Mouse (Mus musculus) left cerebral cortex, postnatal 4 days (tissue): ENCODE results near the gene Spats2l. TPM values are rescaled to one million over a fixed set of nuclear protein-coding genes. Genes with fewer than 3 reads are reported as not detected.

Experiments
- DNase-seq: peaks from one replicate; pipeline ENCODE4 v3.0.0-alpha.2; 2022
- intact Hi-C: fragments of 180-260 bp; cut with DNase I; formaldehyde crosslinking; loops from one replicate; pipeline ENCODE4 v1.15.1; 2025
- total RNA-seq, 2 experiments: library from RNA; stranded (reverse); gene quantifications; 2 replicates each; pipeline ENCODE4 v1.2.3; 2021

Spats2l gene
- total RNA-seq, 2 experiments from 2014 or later = 42.9 to 44.1 TPM

GRCm38 (mm10) chr1:57878957-57879356 is 105.0 kb downstream of the Spats2l start:
- intact Hi-C loops = no loop called here
- DNase-seq = no peak

GRCm38 (mm10) chr1:57884867-57885266 is 110.9 kb downstream of the Spats2l start:
- peak; percentile 45 for DNase-seq

DNA sequence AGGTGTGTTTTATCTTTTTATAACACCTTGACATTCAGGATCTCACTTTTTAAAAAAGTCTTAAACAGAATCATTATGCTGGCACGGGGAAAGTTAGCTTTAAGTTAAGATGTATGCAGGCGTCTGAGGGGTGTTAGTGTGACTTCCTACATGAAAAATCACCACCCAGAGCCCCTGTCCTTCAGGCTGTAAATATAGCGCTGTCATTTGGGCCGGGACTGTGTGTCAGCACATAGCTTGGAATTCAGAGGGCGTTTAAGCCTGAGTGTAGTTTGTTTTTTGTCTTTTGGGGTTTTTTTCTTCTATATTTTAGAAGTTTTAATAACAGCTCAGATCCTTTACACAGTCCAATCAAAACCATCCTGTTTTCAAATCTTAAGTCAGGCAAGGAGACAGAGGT is 115.8 kb downstream of the Spats2l start:
- intact Hi-C loops = no loop called here

More at GRCm38 (mm10) chr1:57884867-57885266, 110.9 kb downstream of the Spats2l start:
- intact Hi-C loops = no loop called here

DNA sequence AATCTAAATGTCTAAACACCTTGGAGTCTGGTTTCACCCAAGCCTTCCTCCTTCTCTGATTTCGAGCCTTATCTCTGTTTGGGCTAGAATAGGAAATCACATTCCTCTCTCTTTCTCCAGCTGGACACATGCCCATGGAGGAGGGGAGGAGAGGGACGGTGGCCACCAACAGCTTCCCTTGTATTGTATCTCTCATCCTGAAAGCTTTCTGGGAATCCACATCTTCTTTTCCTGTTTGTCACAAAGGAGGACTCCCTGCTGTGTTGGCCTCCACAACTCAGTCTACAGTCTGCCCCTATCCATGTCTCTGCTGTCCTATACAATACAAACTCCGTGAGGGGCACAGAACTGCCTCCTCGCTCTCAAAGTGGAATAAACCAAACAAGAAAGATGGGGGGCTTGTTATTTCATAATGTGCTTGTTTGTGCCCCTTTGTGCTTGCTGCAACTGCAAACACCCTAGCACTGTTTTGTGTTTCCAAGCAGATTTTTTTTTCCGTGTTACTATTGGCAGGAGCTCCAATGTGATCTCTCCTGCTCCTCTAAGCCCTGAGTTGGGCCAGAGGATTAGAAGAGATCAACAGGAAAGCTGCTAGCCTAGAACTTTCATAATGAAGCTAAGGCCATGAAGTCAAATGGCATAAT is 116.4 kb downstream of the Spats2l start:
- intact Hi-C loops = no loop called here
- DNase-seq = peak; percentile 43

More for the DNA sequence above, 115.8 kb downstream of the Spats2l start:
- no peak for DNase-seq

GRCm38 (mm10) chr1:57890903-57891267 is 116.9 kb downstream of the Spats2l start:
- no peak for DNase-seq
- intact Hi-C loops = no loop called here

DNA sequence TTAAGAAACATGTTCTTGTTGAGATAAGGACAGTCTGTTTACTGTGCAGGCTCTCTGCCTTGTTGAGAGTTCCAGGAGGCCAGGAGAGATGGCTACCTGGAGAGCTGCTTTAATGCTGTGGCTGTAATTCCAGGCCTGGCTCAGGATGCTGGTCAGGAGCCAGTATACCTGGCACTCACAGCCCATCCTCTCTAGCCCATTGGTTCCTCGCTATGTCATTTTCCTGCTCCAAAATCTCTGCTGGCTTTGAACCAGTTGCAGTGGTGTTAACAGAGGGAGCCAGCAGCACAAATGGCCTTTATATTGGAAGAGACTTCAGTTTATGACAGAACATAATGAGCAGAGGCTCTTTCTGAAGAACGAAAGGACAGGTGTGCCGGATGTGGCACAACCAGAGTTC is 127.5 kb downstream of the Spats2l start:
- intact Hi-C loops = no loop called here

GRCm38 (mm10) chr1:57903793-57904192 is 129.8 kb downstream of the Spats2l start:
- intact Hi-C loops = no loop called here
- no peak for DNase-seq

More for the DNA sequence above, 127.5 kb downstream of the Spats2l start:
- no peak for DNase-seq

DNA sequence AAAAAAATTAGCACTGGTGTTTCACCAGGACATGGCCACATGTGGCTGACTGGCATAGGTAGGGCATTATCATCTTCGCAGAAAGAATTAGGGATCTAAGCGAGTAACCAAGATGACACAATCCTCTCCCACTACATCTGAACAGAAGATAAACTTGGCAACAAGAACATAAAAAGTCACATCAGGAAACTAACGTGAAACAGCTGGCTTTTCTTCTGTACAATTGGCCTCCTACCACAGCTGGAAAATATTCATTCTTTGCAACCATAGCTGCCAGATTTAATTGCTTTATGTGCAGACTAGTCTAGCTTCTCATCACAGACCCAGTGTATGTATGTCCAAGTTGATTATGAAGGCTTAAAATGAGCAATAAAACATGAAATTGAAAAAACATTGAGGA is 131.9 kb downstream of the Spats2l start:
- intact Hi-C loops = no loop called here
- no peak for DNase-seq

- intact Hi-C loops = no loop called here
- DNase-seq = no peak
Measured at GRCm38 (mm10) chr1:57906312-57906711, 132.3 kb downstream of the Spats2l start.

DNA sequence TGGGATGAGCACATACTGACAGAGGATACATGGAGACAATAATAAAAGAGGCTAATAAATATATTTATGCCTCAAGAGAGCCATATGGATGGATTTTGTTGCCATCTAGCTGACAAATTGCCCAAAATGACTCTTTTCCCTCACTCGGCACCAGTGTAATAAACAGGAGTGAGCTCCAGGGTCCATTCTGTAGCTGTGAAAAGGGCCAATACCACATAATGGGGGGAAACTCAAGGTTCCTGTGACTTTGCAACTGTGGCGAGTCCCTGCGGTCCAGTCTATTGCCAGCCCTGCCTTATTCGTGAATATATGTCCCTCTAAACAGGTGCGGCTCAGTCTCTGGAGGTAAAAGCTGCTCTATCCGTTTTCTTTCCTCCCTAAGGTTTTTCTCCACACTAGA is 137.6 kb downstream of the Spats2l start:
- DNase-seq = no peak
- intact Hi-C loops = no loop called here

DNA sequence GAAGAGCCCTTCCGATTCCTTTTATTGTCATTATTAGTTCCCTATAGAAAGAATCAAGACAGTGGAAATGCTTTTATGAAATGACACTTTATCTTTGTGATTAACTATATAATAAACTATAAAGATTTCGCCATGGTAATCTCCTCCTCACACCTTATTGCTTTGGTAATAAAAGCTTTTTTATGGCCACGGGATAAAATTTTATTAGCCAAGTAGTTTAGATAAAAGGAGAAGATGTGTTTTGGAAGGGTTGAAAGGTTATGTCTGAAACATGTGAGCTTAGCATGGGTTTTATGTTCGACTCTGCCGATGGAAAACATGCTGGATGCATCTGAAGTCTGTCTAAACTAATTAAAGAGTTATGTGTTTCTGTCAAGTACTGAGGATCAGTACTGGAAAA is 143.4 kb downstream of the Spats2l start:
- intact Hi-C loops = no loop called here
- no peak for DNase-seq

DNA sequence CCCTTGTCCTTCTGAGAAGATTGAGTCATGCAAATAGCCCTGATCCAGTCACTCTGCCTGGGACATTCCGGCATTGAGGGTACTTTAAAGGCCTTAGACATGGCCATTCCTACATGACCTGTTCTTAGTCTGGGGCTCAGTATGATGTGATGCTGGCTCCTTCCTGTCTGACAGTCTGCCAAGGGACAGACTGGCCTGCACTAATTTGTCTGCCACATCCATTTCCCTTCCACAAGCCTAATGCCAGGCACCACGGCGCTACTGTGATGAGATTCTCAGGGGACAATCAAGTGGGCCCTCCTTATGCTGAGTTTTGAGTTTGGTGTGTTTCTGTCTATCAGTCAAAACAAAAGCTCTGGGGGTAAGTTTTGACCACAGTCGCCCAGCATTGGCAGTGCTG is 144.6 kb downstream of the Spats2l start:
- intact Hi-C loops = no loop called here
- peak; percentile 43 for DNase-seq

DNA sequence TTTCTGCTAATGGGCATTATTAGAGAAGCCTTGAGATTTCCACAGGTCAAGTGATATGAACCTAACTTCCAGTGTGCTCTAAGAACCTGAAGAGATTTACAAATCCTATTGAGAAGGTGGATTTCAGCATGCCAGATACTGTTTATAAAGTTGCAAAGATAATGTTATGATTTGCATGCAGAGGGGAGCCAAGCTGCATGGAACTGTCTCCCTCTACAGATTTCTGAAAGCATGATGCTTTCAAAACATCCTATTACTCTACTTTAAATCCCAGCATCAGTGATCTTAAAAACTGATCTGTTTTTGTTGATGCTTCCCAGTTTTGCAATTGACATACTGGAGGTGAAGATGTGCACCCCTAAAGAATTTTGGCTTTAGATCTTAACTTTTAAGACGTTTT is 160.3 kb downstream of the Spats2l start:
- intact Hi-C loops = no loop called here

DNA sequence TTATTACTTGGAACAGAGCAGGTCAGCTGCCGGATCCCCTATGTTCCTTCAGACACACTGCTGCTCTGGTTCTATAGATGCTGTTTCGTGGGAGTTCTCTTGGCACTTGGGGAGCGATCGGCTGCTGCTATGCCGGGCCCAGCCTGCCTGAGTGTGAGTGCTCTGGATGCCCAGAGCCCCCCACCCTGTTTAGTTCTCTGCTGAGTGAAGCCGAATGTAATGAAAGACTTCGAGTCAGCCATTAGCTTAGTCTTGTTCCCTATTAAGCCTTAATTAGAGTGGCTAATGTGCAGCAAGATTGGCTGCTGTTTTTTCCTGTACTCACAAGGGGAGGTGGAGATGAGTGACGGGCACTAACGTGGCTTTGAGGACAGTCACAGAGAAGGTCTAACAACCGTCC is 166.7 kb downstream of the Spats2l start:
- intact Hi-C loops = loop anchor here (10.0 kb wide), 1 partner anchor 166 kb away; the partner anchor contains the start of gene Spats2l
- DNase-seq = no peak

More for the DNA sequence above, 160.3 kb downstream of the Spats2l start:
- no peak for DNase-seq

GRCm38 (mm10) chr1:57941095-57941494 is 167.1 kb downstream of the Spats2l start:
- DNase-seq = no peak
- intact Hi-C loops = loop anchor here (10.0 kb wide), 1 partner anchor 166 kb away; the partner anchor contains the start of gene Spats2l

DNA sequence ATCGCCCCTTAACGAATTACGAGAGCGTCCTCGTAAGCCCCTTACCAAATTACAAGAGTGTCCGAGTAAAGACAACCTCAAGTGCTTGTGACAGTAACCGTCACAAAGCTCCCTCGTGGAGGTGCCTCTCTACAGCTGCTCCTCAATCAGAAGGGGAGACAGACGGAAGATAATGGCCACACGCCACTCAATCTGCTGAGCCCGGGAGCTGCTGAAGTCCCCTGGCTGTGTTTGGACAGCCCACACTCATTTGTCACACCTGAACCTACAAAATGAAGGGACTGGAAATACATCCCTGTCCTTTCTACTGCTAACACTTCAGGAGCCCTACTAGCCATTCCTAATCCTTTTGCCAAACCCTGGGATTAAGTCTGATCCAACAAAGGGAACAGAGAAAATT is 167.8 kb downstream of the Spats2l start:
- intact Hi-C loops = loop anchor here (10.0 kb wide), 1 partner anchor 167 kb away; the partner anchor contains the start of gene Spats2l
- no peak for DNase-seq

DNA sequence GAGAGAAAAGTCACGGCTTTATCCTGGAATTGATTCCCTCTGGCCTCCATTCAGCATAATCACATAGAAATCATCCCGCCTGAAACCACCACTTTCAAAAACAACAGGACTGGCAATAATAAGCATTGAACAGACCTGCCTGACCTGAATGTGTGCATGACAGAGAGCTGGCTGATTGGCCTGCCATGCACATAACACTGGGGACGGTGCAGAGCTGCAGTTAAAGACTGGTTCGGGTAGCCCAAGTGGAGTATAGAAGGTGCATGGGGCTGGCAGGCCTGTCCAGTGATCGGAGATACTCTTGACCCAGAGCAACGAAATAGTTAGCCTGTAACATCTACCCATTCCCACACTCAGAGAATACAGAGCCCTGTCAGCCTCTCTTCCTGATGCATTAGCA is 168.3 kb downstream of the Spats2l start:
- intact Hi-C loops = loop anchor here (10.0 kb wide), 1 partner anchor 167 kb away; the partner anchor contains the start of gene Spats2l
- no peak for DNase-seq

- no peak for DNase-seq
- intact Hi-C loops = loop anchor here (2.0 to 10.0 kb wide), 2 partner anchors 173 to 525 kb away; partner anchors contain the start of gene Spats2l
Measured at GRCm38 (mm10) chr1:57947552-57948347, 173.8 kb downstream of the Spats2l start.

DNA sequence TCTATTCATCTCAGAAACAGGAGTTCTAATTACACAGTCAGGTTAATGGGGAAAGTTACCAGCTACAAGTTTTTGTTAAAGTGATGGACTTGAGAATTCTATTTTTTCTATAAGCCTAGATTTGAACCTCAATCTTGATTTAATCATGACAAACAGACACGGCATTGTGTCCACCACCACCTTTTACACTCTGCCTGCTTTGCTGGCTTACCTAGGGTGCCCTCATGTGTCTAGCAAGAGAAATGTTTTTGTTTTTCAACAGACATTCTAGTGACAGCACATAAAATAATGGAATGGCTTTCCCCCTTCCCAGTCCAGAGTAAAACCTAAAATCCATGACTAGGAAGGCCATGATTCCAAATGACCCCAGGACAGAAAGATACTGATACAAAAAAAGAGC is 175.2 kb downstream of the Spats2l start:
- intact Hi-C loops = loop anchor here (2.0 to 10.0 kb wide), 2 partner anchors 174 to 526 kb away; partner anchors contain the start of gene Spats2l
- DNase-seq = no peak

GRCm38 (mm10) chr1:57949716-57950115 is 175.8 kb downstream of the Spats2l start:
- DNase-seq = no peak
- intact Hi-C loops = loop anchor here (2.0 to 10.0 kb wide), 2 partner anchors 175 to 527 kb away; partner anchors contain the start of gene Spats2l

GRCm38 (mm10) chr1:57952509-57952908 is 178.5 kb downstream of the Spats2l start:
- intact Hi-C loops = no loop called here
- no peak for DNase-seq
